Comparison of ENCODE assay signal across 27 mouse cellular contexts in the genomic region with DNA sequence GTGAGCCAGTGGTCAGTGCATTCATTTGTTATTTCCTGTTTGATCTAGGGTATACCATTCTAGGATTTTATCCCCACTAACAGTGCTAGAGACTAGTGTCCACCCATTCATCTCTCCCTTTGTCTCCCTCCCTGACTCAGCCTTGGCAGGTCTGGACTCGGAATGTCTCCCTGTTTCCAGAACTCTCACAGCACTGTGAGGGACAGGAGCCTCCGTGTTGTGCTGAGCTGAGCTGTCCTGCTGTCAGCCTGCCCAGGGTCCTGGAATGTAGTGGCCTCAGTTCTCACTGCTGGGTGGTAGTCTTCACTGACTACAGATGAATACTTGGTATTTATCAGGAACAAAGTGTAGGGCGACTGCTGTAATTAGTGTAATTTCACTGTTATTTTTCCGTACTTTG.
"Had no signal": no experiment of that assay in that cellular context is flagged by ENCODE, and none has a peak within 500 bp of the region (broad histone marks: within the 10 kb centered on the region; RNA-seq: fewer than 3 reads in every experiment).

No protein-coding gene starts in this region.

- DNase-seq: left cerebral cortex, postnatal 4 days; liver; liver, embryonic 13.5 days; liver, postnatal 0 days; lung, adult 18-20 months; lung, adult 2 months; lung, embryonic 14.5 days; lung, postnatal 10 days; lung, postnatal 14 days; lung, postnatal 36 days; lung, postnatal 4 days; midbrain, embryonic 14.5 days had no signal

- H3K4me3 ChIP-seq: limb, embryonic 10.5 days; limb, embryonic 12.5 days; limb, embryonic 13.5 days; limb, embryonic 15.5 days; liver, embryonic 12.5 days; liver, embryonic 13.5 days; liver, embryonic 15.5 days; lung, embryonic 15.5 days; megakaryocyte, embryonic 14.5 days; midbrain, embryonic 10.5 days; midbrain, embryonic 12.5 days; midbrain, embryonic 13.5 days; midbrain, embryonic 15.5 days; myocyte had no signal

- H3K4me1 ChIP-seq: limb, embryonic 10.5 days; limb, embryonic 12.5 days; limb, embryonic 13.5 days; limb, embryonic 15.5 days; liver, embryonic 12.5 days; liver, embryonic 13.5 days; liver, embryonic 15.5 days; lung, embryonic 15.5 days; midbrain, embryonic 10.5 days; midbrain, embryonic 12.5 days; midbrain, embryonic 13.5 days; midbrain, embryonic 15.5 days had no signal

- H3K27ac ChIP-seq: limb, embryonic 10.5 days; limb, embryonic 12.5 days; limb, embryonic 13.5 days; limb, embryonic 15.5 days; liver, embryonic 12.5 days; liver, embryonic 13.5 days; liver, embryonic 14.5 days; liver, embryonic 15.5 days; lung, embryonic 15.5 days; macrophage; midbrain, embryonic 10.5 days; midbrain, embryonic 12.5 days; midbrain, embryonic 13.5 days; midbrain, embryonic 15.5 days had no signal
